Mouse (Mus musculus) activated CD4-positive, CD25-positive, alpha-beta regulatory T cell (primary cell): ENCODE measurements around the gene Cd209g. TPM values are rescaled to one million over a fixed set of nuclear protein-coding genes. Genes with fewer than 3 reads are reported as not detected.

ENCODE experiments used
- polyA plus RNA-seq, 2 experiments: library from polyadenylated mRNA; unstranded; fragments of 100-300 nt; shearing (Covaris generic); gene quantifications; one replicate each; pipeline ENCODE4 v1.2.1; 2017

The Cd209g gene
- under 1 TPM in 1 of 2 experiments, not detected in 1; 0.55 TPM for polyA plus RNA-seq

DNA sequence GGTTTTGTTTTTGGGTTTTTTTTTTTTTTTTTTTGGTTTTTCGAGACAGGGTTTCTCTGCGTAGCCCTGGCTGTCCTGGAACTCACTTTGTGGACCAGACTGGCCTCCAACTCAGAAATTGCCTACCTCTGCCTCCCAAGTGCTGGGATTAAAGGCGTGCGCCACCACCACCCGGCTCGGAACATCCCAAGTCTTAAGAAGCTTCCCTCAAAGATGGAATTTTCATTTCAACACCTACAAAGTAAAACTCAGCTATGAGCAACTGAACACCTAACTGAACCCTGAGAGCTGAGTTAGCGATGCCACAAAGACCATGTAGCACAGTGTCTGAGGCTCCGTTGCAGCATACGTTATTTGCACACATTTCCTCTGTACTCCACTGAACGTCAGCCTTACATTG is at the start of gene Cd209g:
Gene Cd209g (plus strand): TSS at position 301 of the 400 bp plus-strand sequence.

DNA sequence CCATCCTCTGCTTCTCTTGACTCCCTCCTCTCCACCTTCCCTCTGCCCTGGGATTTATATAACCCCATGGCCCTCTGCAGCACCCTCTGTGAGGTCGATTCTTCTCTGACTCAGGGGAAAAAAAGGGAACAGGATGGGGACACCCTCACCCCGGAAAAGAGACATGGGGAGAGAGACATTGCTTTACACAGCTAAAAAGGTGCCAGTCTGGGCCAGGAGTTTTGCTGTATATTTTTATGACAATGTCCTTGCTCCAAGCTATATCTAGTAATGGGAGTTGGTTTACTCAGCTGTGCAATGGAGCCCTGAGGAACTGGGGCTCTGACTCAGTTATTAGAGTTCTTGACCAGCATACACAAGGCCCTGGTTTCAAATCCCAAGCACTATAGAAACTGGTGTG is 28.2 kb upstream of the Cd209g start, which contains the start of gene Cd209f:
Gene Cd209f (minus strand): TSS at position 101 of the 400 bp plus-strand sequence.

DNA sequence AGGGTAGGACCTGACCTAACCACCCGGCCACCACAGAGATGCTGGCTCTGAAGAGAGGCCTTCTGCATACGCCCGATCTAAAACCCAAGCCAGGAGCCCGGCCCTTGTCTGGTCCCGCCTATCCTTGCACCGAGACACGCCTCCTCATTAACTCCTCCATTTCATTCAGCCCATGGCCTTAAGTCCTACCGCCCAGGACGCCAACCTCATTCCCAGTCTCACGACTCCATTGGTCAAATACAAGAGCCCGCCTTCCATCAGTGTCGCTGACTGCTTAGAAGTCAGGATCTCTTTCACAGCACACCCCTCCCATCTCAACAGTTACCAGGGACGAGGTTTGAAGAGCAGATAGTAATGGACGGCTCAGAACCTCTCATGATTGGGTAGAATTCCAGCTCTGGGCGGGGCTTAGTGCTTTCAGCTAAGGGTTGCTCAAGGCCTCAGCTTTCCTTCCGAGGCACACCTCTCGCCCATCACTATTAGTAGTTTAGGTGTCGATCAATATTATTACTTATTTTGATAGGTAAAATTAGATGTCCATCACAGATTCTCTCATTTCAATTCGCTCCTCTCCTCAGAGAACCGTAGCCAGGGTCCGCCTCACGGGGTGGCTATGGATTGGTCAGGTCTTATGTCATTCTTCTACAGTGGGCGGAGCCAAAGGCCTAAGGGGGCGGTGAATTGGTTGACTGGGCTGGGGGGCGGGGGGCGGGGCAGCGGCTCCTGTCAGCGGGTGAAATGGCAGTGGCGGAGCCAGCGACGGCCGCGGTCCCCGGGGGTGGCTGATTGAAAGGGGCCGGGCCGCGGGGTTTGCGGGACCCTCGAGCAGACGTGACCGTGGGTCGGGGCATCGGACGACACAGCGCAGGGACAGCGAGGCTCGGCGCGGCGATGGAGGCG is 32.2 kb downstream of the Cd209g start, which contains the start of gene Evi5l:
Gene Evi5l (plus strand): TSS at position 716 of the 900 bp plus-strand sequence.

Other genes starting within 250 kb of the Cd209g start
- 10 to 100 TPM in 1 of 2 experiments, under 1 TPM in 1; 0.23 to 22.9 TPM for gene Cd209b, start 207.3 kb upstream of the Cd209g start, polyA plus RNA-seq
- under 1 TPM; 0.26 to 0.47 TPM for gene Cd209c, start 179.4 kb upstream of the Cd209g start, polyA plus RNA-seq
- gene Cd209f, start 28.3 kb upstream of the Cd209g start, polyA plus RNA-seq, result under 1 TPM in 1 of 2 experiments, not detected in 1; 0.36 TPM
- 10 to 100 TPM; 12.9 to 14.8 TPM for gene Evi5l, start 32.5 kb downstream of the Cd209g start, polyA plus RNA-seq
- under 1 TPM; 0.05 to 0.20 TPM for gene Prr36, start 83.4 kb downstream of the Cd209g start, polyA plus RNA-seq
- under 1 TPM; 0.04 to 0.50 TPM for gene Lrrc8e, start 92.7 kb downstream of the Cd209g start, polyA plus RNA-seq
- 10 to 100 TPM; 61.6 to 75.3 TPM for gene Map2k7, start 104.6 kb downstream of the Cd209g start, polyA plus RNA-seq
- 1 to 10 TPM in 1 of 2 experiments, under 1 TPM in 1; 0.52 to 2.1 TPM for gene Gm49320, start 104.8 kb downstream of the Cd209g start, polyA plus RNA-seq
- gene Tgfbr3l, start 114.1 kb downstream of the Cd209g start, polyA plus RNA-seq, result 1 to 10 TPM; 4.8 to 6.7 TPM
- 10 to 100 TPM; 27.7 to 30.0 TPM for gene Snapc2, start 119.0 kb downstream of the Cd209g start, polyA plus RNA-seq
- under 1 TPM; 0.57 to 0.76 TPM for gene Ctxn1, start 125.2 kb downstream of the Cd209g start, polyA plus RNA-seq
- 10 to 100 TPM; 43.6 to 50.8 TPM for gene Timm44, start 141.8 kb downstream of the Cd209g start, polyA plus RNA-seq
- 10 to 100 TPM in 1 of 2 experiments, 1 to 10 TPM in 1; 9.7 to 11.6 TPM for gene Ccl25, start 191.1 kb downstream of the Cd209g start, polyA plus RNA-seq
- 100 to 1,000 TPM; 177 to 203 TPM for gene Elavl1, start 191.3 kb downstream of the Cd209g start, polyA plus RNA-seq